Mouse (Mus musculus): ENCODE results near the gene Gm42791. TPM values are rescaled to one million over a fixed set of nuclear protein-coding genes. Genes with fewer than 3 reads are reported as not detected.

Gm42791 gene
- total RNA-seq, 2 experiments from 2014 or later = 9.6 to 11.5 TPM

DNA sequence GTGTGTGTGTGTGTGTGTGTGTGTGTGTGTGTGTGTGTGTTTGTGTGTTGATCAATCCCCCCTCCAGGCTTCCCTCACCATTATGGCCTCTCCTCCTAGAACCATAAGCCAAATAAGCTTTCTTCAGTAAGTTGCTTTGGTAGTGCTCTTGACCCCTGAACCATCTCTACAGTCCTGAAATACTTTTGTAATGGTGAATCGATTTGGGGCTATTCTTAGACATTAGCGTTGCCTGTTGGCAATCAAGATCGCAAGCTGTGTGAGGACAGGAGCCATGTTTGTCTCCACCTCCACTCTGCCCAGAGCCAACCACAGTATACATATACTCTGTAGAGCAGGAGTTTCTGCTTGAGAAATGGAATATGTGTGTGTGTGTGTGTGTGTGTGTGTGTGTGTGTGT, 14.2 kb upstream of the Gm42791 start:
- DNase-seq (ENCODE audit: low spot score in 2 of 2) = no peak

DNA sequence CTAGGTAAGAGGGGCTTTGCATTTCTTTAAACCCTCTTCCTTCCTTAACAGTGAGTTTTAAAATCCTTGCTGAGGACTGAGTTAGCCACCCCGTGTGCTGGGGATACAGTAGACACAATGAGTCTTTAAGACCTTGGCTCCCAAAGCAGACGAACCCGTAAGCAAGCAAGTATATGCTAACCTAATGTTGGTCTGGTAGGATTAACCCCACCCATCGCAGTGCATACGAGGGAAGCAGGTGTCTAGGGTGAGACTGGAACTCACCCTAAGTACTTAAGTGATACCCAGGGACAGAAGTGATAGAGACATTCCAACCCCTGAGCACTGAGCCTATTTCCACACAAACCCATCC, 12.3 kb upstream of the Gm42791 start:
- DNase-seq (ENCODE audit: low spot score in 2 of 2) = no peak

DNA sequence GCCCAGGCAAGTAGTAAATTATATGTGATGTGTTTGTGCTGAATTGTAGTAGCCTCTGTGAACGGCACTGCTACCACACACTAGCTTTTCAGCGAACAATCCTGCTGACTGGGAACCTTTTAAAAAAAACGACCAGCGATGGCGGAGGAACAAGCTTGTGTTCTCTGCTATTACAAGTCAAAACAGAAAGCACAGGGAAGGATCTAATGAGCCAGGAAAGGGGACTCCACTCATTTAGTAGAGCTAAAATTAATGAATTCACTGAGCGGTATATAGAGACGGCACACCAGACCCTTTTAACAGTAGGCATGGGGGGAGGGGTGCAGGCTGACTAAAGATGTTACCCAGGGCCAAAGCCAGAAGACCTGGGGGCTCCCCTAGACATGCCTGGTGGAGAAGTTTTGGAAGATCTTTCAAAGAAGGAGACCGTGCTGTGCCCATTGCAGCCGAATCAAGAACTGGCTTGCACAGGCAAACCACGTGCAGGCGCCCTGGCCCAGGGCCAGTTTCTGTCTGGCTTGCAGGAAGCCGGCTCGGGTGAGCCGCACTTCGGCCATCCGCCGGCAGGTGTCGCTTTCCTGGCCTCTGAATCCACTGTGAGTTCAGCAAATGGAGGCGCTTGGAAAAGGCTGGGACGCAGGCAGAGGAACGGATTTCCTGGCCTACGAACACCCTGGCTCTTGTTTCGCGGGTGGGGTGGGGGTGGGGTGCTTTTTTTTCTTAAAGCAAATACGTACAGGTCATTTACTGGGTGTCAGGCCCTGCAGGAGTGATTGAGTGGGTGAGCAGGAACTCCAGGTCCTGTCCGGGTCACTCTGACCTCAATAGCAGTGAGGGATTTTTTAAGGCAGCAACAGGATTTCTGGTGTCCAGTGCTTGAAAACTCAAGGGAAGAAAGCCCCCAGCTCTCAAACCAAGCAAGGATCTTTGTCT, 11.7 kb upstream of the Gm42791 start:
- peak; percentile 100 for DNase-seq (ENCODE audit: low spot score in 2 of 2)

DNA sequence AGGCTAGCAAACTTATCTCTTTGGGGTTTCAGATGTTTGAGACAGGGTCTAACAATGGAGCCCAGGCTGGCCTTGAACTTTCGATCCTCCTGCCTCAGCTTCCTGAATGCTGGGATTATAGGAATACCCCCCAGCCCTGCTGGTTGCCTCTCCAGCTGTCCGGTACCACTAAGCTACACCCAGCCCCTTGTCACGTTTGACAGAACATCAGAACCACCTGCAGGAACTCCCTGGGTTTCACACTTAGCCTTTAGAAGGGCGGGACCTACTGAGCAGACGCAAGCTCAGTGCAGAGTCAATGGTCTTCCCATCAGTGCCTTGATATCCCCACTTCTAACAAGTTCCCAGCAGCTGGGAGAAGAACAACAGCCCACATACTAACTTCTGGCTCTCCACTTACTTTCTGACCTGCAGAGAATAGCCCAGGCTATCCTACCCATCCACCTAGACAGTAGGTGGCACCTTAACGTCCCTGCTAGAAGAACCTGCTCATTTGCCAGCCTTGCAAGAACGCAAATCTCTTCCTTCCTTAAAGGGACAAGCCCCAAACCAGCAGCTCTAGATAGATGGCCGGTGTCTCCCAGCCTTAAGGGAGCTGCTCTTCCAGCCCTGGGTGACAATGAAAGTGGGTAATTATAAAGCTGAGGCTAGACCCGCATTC, 10.9 kb upstream of the Gm42791 start:
- DNase-seq (ENCODE audit: low spot score in 2 of 2) = peak in 1 of 2 experiments; percentile 28

DNA sequence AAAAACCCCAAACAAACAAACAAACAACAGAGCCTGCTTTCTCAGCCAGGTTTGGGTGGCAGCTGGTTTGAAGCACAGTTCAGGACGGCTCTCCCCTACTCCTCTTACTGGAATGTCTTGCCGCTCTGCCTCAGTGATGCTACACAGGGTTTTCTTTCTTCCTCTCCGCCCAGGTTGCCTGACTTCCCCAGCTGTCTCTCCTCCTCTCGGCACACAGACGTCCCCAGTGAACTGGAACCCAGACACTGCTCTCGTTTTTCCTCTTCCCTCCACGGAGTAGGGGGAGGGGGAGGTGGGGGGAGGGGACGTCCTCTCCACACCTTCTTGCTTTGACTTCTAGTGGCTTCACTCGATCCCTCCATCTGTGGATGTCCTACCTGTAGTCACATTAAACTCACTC, 10.1 kb upstream of the Gm42791 start:
- DNase-seq (ENCODE audit: low spot score in 2 of 2) = no peak

DNA sequence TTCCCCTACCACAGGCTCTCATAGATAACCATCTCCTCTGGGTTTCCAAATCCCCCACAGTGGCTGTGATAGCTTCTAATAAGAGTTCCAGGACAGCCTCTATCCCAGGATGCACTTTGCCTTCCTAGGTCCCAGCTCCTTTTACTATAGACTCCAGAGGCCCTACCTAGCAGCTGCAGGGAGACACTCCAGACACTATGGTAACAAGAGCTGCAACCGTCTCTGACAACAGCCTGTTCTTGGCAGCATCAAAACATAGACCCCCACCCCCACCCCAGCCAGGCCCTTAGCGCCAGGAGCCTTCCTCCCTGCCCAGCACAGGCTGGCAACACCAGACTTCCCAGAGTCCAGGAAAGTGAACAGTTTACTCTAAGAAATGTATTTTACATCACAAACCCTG, 8.2 kb upstream of the Gm42791 start:
- DNase-seq (ENCODE audit: low spot score in 2 of 2) = no peak

DNA sequence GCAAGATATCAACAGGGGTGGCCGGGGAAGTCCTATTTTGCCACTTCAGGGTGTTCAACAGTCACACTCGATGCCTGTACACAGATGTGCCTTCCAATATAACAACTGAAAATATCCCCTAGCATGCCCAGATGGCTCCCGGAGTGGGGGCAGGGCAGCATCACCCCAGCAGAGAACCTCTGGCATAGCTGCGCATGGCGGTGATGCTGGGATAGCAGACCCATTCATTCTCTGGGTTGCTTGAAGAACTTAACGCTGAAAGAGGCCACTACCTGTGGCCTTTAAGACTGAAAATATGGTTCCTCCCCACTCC, 7.8 kb upstream of the Gm42791 start:
- DNase-seq (ENCODE audit: low spot score in 2 of 2) = no peak

DNA sequence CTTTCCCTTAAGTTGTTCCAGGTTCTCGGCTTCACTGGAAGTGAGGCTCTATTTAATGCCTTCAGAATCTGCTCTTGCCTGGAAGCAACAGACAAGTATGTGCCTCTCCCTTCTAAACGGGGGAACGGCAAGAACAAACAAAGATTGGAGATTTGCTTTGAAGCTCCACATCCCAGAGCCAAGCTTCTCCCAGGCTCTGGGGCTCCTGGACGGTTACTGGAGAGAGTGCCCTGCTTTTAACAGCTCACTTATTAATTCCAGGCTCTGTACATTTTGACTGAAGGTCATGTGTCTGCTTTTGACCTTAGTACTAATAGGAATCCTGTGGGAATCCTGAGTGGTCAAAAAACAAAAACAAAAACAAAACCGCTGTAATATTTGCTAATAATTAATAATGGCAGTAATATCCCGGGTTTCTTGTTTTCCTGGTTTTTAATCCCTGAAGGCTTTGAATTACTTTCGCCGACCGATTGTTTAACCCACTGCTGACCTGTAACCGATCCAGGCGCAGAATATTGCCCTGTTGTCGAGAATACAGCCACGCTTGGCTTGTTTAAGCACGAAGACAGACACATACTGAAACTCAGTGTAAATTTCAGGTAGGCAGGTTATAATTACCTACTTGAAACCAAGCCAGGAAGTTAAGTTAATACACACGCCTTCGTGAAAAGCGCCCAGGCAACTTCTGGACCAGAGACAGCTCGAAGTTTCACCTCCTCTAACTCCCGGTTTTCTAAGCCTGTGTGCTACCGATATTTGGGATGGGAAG, 7.3 kb upstream of the Gm42791 start:
- DNase-seq (ENCODE audit: low spot score in 2 of 2) = no peak

DNA sequence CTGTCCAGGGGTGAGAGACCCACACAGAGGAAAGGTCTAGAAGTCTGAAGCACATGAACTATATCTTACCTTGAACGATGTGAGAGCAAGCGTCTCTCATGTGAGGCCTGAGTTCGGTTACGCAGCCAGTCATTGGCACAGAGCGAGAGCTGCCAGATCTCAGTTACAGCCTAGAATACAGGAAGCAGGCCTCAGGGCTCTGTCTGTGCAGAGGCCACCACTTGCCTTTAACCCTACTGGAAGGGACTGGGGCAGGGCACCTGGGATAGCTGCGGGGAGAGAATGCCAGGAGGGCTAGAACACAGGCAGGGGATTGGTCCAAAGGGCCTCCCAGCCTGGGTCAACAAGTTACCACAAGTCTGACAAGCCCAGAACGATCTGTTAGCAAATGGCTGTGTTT, 4.9 kb upstream of the Gm42791 start:
- no peak for DNase-seq (ENCODE audit: low spot score in 2 of 2)

DNA sequence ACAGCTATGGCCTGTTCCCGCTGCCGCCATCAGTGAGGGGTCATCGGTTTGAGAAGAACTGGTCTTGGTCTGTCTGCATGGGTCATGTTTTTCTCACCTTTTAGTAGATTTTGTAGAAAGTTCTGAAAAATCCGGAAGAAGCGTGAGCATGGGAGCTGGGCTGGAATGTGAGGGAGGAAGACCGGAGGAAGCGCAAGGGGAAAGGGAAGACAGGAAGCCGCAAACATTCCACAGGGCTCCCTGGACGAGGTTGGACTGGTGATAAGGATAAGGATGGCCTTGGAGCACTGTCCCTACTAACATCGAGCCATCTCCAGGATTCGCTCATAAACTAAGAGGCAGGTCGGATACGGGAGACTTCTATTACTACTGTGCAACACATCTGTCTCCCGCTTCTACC, 3.6 kb upstream of the Gm42791 start:
- no peak for DNase-seq (ENCODE audit: low spot score in 2 of 2)

DNA sequence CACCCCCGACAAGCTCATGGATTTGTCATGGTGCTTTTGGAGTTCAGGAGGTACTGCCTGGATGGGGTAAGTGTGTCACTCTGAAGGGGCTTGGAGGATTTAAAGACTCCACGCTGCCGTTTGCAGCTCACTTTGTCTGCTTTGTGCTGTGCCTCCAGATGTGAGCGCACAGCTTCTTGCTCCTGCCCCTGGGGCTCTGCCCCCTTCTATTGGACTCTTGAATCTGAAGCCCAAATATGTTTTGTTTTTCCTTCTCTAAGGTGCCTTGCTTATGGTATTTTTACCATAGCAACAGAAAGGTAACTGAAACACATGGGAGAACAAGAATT, 1.7 kb upstream of the Gm42791 start:
- DNase-seq (ENCODE audit: low spot score in 2 of 2) = no peak

DNA sequence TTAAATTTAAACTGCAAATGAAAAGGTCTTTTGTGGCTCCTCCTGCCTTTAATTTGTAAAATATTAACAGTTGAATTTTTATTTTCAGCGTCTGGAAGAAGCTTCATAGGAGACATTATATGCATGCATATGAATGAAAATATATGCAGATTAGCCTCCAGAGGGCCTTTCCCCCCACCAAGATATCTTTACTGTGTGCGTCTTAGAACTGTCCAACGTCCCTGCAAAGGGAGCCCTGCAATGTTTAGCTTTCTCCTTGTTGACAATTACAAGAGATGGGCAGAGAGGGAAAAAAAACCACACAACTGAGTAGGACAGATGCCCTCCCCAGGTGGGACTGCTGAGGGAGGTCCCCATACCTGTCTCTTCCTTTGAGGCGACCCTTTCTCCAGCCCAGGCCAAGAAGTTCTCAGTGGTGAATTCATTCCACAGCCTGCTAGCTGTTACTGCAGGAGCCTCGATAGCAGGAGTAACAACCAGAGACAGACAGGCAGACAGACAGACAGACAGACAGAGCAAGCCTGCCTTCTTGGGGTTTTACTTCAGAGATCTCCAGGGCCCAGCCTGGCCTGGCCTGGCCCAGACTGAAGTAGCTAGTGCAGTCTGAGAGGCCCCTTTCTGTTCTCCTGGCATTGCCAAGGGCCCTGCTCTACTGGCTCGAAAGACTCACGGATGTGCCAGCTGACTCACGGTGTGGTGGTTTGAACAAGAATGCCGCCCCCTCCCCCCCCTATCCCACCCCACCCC, 1.2 kb upstream of the Gm42791 start:
- DNase-seq (ENCODE audit: low spot score in 2 of 2) = no peak

DNA sequence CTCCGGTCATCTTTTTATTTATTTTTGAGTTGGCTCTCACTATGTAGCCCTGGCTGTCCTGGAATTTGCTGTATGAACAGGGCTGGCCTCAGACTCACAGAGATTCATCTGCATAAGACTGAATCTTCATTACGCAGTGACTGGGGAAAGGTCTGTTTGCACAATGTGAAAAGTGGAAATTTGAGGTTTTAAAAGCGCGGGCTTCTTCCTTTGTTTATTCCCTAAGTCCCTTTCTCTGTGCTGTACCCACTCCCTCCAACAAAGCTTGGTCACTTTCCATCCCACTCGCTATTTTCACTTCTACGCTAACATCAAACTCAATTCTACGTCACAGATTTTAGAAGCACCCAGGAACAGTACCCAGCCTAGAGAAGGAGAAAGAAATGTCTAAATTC, 639 bp downstream of the Gm42791 start:
- no peak for DNase-seq (ENCODE audit: low spot score in 2 of 2)

DNA sequence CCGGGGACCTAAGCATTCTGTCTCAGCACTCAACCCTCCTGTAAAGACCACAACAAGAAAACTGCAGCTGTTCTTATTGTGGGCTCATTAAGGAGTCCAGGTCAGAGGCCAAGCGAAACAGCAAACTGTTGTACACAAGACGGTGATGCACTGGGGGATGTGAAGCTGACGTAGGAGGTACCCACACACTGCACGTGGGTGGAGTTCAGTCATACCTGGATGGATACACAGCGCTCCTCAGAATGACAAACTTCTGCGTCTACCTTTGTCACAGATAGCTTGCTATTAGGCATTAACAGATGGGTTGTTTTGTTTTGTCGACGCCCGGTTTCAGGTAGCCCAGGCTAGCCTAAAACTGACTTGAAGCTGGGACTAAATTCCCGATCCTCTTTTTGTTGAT, 2.3 kb downstream of the Gm42791 start:
- no peak for DNase-seq (ENCODE audit: low spot score in 2 of 2)

DNA sequence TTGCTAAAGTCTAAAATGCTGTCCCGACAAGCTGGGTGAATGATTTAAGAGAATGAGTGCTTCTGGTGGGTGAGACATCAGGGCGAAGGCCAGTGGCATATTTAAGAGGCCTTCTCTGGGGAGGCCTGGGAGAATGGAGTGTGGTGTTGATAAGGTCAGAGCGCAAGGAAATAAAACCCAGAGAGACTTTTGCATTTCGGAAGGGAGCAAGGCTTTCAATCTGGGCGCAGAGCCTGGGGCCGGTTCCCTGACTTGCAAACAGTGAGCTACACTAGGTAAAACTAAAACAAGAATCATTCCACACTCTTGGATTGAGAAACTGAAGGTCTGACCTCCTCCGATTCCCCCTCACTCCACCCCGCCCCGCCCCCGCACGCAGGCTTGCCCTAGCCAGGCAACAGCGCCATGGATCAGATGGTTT, 4.0 kb downstream of the Gm42791 start:
- no peak for DNase-seq (ENCODE audit: low spot score in 2 of 2)

DNA sequence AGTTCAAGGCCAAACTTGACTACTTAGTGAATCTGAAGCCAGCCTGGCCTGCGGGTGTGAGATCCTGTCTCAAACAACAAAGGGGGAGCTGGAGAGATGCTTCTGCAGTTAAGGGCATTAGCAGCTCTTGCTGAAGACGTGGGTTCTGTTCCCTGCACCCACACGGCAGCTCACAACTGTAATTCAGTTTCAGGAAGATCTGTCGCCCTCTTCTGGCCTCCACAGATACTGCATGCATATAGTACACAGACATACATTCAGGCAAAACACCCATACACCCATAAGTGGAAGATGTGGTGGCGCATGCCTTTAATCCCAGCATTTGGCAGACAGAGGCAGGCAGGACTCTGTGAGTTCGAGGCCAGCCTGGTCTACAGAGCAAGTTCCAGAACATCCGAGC, 5.5 kb downstream of the Gm42791 start:
- DNase-seq (ENCODE audit: low spot score in 2 of 2) = no peak

DNA sequence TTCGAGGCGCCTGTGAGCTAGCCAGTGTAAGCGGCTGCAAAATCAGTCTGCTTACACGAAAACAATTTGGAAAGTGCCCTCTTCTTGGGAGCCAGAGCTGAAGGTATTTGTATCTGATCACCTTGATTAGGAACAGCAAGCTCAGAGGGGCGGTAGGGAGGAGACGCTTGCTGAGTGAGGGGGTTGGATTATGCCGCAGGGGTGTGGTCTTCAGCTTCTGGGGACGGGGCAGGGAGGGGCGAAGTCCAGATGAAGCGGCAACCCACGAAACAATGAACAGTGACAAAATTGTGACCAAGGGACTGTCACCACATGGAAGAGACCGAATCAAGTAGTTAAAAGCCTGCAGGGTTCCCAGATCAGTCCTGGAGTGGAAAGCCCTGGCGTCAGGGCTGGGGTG, 10.0 kb downstream of the Gm42791 start:
- no peak for DNase-seq (ENCODE audit: low spot score in 2 of 2)

DNA sequence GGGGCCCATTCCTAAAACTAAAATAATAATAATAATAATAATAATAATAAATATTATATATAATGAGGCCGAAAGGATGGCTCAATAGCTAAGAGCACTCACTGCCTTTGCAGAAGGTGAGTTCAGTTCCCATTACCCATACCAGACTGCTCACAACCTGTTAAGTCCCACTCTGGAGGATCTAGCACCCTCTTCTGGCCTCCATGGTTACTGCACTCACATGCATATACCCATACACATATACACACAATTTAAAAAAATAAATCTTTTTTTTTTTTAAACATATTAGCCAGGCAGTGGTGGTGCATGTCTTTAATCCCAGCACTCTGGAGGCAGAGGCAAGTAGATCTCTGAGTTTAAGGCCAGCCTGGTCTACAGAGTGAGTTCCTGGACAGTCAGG, 11.3 kb downstream of the Gm42791 start:
- DNase-seq (ENCODE audit: low spot score in 2 of 2) = no peak

DNA sequence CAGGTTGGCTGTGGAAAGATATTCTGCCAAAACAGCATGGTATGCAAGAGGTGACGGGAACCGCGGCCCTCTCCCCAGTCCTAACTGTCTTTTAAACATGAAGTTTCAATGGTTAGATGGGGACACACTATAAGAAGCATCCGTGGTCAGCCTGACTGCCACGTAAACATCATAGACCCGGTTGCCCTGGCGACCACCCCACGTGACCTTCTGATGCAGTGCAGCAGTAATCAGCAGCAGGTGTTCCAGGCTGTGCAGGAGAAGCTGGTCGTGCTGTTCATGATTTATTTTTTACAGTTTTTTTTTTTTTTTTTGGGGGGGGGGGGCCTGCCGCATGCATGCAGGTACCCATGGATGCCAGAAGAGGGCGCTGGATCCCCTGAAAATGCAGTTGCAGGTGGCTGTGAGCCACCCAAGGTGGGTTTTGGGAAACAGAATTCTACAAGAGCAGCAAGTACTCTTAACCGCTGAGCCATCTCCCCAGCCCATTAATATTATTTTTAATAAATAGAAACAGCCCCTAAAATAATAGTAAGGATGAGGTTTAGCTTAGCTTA, 11.8 kb downstream of the Gm42791 start:
- no peak for DNase-seq (ENCODE audit: low spot score in 2 of 2)

DNA sequence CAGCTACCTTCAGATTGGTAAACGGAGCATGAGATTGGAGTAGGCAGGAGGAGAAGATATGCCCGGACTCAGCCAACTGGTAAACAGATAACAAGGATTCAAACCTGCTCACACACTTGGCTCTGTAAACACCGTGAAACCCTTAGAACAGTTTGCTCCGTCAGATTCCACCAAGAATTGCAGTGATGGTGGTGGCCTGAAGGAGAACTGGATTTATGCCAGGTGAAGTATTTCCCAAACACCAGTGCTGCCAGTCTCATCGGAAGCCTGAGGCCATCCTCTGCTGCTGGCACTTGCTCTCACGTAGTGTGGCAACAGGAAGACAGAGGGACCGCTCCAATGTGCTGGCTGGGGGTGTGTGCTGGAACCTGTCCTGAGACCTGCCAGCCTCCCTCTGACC, 12.6 kb downstream of the Gm42791 start:
- DNase-seq (ENCODE audit: low spot score in 2 of 2) = no peak

DNA sequence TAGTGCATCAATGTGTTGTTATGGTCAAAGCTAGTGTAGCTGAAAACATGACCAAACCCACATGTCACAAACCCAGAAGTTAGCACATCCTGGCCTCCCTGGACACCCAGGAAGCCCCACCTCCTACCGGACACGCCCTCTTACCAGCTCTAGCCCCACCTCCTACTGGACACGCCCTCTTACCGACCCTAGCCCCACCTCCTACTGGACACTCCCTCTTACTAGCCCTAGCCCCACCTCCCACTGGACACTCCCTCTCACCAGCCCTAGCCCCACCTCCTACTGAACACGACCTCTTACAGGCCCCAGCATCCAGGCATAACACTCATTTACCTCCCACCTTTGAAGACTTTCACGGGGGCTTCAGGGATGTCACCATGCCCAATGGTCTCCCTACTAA, 14.3 kb downstream of the Gm42791 start:
- DNase-seq (ENCODE audit: low spot score in 2 of 2) = no peak
